In the genomic region with DNA sequence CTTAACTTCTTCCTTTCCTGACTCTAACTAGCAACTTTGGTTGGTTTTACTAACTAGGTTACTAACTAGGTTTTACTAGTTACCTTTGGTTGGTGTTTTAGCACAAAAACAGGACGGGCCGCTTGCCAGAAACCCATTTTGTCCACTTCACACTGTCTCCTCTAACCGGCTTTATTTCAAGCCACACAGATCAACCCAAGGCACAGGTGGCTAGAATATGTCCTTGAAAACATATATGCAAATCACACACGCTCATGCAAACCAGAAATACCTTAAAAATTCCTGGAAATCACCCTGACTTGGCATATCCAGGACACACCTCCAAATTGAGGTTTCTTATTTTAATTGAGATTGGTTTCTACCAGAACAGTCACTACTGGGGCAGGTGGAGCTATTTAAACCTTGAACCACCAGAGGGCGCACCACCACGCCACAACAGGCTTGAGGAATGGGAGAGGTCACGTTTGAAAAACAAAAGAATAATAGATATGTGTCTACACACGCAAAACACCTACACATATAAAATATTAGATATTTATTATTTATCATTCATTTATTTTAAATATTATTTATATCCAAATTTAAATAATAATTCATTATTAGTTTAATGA, we compare ENCODE assay signal across 9 mouse cellular contexts. TPM values are rescaled to one million over a fixed set of nuclear protein-coding genes. Genes with fewer than 3 reads are reported as not detected.
A peak's percentile ranks its signal among the peaks of the same experiment; 100 is the strongest.
DNase-seq lines count a peak whose midpoint lies in the region; ATAC-seq lines count a peak whose summit lies in the region.
"Had no signal": no experiment of that assay in that cellular context is flagged by ENCODE, and none has a peak within 500 bp of the region (broad histone marks: within the 10 kb centered on the region; RNA-seq: fewer than 3 reads in every experiment).

No protein-coding gene starts in this region.

- H3K4me2 ChIP-seq in intestine, embryonic 16.5 days (ENCODE audit: low read depth, low read length): no peak overlapping the region
- H3K4me2 ChIP-seq: embryonic facial prominence, embryonic 12.5 days had no signal

- H3K27ac ChIP-seq in intestine, embryonic 16.5 days (ENCODE audit: low read length): no peak overlapping the region
- H3K27ac ChIP-seq in limb, embryonic 10.5 days: no peak overlapping the region
- H3K27ac ChIP-seq: embryonic facial prominence, embryonic 12.5 days had no signal

- DNase-seq in ovary, postnatal 10 days (ENCODE audit: low spot score): peak; percentile 42
- DNase-seq in ovary, adult 18-20 months (ENCODE audit: low spot score): no peak
- DNase-seq in cerebellum, postnatal 10 days: peak; percentile 91 to 93
- DNase-seq in frontal cortex, postnatal 14 days (ENCODE audit: low spot score in 2 of 2): peak; percentile 17 to 63
- peak; percentile 86 for DNase-seq in limb, embryonic 10.5 days (ENCODE audit: low spot score)
- peak; percentile 70 for DNase-seq in naive thymus-derived CD4-positive, alpha-beta T cell, adult 2 months (ENCODE audit: low read depth)
- DNase-seq in spleen, postnatal 4 days (ENCODE audit: low spot score in 2 of 2): peak; percentile 64 to 90

- H3K9ac ChIP-seq in intestine, embryonic 16.5 days (ENCODE audit: low read depth, low read length): no peak overlapping the region
- H3K9ac ChIP-seq: embryonic facial prominence, embryonic 12.5 days had no signal

- H3K36me3 ChIP-seq in intestine, embryonic 16.5 days (ENCODE audit: control insufficient read depth, insufficient read depth, low read length): no peaks in the 10 kb centered on the region
- no peaks in the 10 kb centered on the region for H3K36me3 ChIP-seq in limb, embryonic 10.5 days
- H3K36me3 ChIP-seq: embryonic facial prominence, embryonic 12.5 days had no signal

- no peaks in the 10 kb centered on the region for H3K27me3 ChIP-seq in intestine, embryonic 16.5 days (replicated peaks; ENCODE audit: control insufficient read depth, insufficient read depth, low read length)
- H3K27me3 ChIP-seq in limb, embryonic 10.5 days (ENCODE audit: low read depth, poor library complexity, severe bottlenecking): no peaks in the 10 kb centered on the region
- H3K27me3 ChIP-seq: embryonic facial prominence, embryonic 12.5 days had no signal

- ATAC-seq in intestine, embryonic 16.5 days: peak; percentile 59; the same call in 1 of the 2 replicates

- WGBS in intestine, embryonic 16.5 days: 31% methylated on average over 8 of the region's 8 CpGs
- WGBS in limb, embryonic 10.5 days: 35% methylated on average over 8 of the region's 8 CpGs

- H3K9me3 ChIP-seq in intestine, embryonic 16.5 days (ENCODE audit: control insufficient read depth, low read length): no peaks in the 10 kb centered on the region
- H3K9me3 ChIP-seq in limb, embryonic 10.5 days (replicated peaks): no peaks in the 10 kb centered on the region
- H3K9me3 ChIP-seq: embryonic facial prominence, embryonic 12.5 days had no signal

- no peaks in the 10 kb centered on the region for H3K4me1 ChIP-seq in intestine, embryonic 16.5 days (ENCODE audit: control insufficient read depth, insufficient read depth, low read length)
- no peaks in the 10 kb centered on the region for H3K4me1 ChIP-seq in limb, embryonic 10.5 days
- H3K4me1 ChIP-seq: embryonic facial prominence, embryonic 12.5 days had no signal

- no peak overlapping the region for H3K4me3 ChIP-seq in intestine, embryonic 16.5 days (ENCODE audit: low read length)
- H3K4me3 ChIP-seq in limb, embryonic 10.5 days: no peak overlapping the region
- H3K4me3 ChIP-seq: embryonic facial prominence, embryonic 12.5 days had no signal

RNA-seq across cellular contexts. Expression of a gene that starts 52.1 kb away (rescaled TPM):
- polyA plus RNA-seq in intestine, embryonic 16.5 days (2015; fragmentation: Nextera tagmentation; extraction: Ambion mirVana): 3.8 and 4.8 TPM in 2 replicates
- polyA plus RNA-seq in limb, embryonic 10.5 days (2016; fragmentation: Nextera tagmentation; extraction: Ambion mirVana): 0.28 and 0.51 TPM in 2 replicates
